Mouse (Mus musculus) right cerebral cortex, postnatal 36 days (tissue): ENCODE data around the gene Tgm2.

Experiments
- DNase-seq, 2 experiments: peaks; one replicate each; pipeline ENCODE4 v3.0.0; 2022; ENCODE audit warnings: low spot score in 2 of 2, mixed read lengths in 1 of 2

Tgm2 gene

GRCm38 (mm10) chr2:158068444-158068971 lies 77.7 kb downstream of the Tgm2 start:
- no peak for DNase-seq

DNA sequence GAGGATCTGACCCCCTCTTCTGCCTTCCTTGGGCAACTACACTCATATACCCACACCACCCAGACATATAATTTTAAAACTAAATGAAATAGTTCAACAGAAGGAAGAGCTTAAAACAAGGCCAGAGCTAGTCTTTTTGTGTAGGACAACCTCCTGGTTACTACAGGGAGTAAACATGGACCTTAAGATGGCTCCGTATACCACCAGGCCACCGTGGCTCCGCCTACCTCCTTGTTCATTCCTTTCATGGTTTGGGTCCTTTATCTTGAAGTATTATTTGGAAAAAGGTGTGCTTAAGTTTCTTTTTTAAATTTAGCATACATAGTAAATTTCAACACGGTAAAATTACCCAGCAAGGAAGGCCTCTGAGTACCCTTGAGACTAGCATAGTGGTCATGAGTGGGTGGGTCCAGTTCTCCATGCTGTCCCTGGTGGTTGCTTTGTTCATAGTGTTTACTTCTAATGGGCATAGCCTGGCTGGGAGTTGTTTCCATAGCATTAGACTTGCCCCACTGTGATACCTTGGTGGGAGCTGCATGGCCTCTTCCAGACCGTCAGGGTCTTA lies 78.9 kb downstream of the Tgm2 start:
- DNase-seq, result no peak

DNA sequence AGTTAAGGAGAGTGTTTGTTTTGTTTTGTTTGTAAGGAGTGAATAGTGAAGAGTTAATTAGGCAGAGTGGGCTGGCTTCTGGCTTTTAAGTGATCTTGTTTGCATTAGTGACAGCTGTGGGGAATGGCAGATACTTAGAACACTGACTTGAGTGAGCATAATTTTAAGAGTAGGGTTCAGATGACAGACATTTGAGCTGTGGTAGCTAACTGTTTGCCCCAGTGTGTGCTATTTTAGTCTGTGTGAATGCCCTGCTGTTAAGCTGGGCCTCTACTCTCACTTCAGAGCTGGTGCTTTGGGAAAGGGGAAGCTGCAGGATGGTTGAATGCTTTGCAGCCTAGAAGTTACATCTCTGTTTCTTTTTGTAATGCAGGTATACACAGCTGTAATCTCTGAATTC lies 79.8 kb downstream of the Tgm2 start:
- DNase-seq, result no peak
